Mouse (Mus musculus): ENCODE results near the gene Aplf.

DNA sequence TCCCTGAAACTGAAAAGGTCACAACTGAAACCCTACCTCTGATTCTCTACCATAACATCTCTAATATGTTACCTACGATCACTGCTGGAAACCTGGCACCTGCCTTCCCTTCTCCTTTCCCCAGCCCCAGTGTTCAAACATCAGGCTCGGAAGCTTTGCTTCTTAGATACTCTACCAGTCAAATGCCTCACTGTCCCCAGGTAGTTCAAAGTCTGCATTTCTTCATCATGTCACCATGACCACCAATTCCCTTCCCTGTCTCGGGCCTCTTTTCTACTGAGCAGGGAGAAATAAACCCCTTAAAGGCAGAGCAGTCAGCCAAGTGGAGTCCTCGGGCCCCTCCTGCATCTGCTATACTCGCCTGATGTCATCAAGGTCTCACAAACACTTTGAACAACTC is 20.2 kb downstream of the Aplf start:
- TF ChIP-seq EP300 (optimal IDR thresholded peaks at IDR 0.05) (no peak), CTCF (IDR thresholded peaks at IDR 0.05; ENCODE audit: low read depth) (no peak)
